Mouse (Mus musculus) embryonic fibroblast, embryonic 13.5 days (primary cell): Measurements from ENCODE around the gene Drc1.

ENCODE experiments used
- CTCF ChIP-seq: IDR thresholded peaks from 2 replicates; pipeline ENCODE4 v1.5.1; 2011; ENCODE audit warnings: mild to moderate bottlenecking, control low read depth, low read length, moderate library complexity, borderline replicate concordance; ENCODE audit not compliant: insufficient read depth
- POLR2A ChIP-seq: IDR thresholded peaks from 2 replicates; pipeline ENCODE4 v1.6.1; 2011; ENCODE audit warnings: low read depth, mild to moderate bottlenecking, control low read depth, low read length, moderate library complexity

DNA sequence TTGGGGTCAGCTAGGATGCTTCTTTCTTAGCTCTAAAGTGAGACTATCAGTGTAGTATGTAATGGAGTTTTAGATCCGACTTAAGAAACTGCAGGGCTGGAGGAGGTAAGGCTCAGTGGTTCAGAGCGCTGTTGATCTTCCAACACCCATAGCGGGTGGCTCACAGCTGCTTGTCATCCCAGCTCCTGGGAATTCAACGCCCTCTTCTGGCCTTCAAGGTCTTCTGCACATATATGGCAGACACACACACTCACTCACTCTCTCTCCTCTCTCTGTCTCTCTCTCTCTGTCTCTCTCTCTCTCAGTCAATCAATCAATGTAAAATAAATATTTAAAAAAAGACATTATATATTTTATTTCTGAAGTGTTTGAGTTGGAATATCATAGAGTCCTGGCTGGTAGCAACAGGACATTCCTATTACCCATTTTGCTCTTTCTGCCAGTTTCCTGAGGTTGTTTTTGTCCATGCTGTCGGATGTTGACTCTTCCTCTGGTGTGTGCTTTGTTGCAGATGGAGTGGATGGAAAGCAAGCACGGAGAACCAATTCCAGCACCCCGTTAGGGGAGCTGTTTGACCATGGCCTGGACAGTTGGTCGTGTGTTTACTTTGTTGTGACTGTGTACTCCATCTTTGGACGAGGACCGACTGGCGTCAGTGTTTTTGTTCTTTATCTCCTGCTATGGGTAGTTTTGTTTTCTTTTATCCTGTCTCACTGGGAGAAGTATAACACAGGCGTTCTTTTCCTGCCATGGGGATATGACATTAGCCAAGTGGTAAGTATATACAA is 25.4 kb upstream of the Drc1 start:
- TF ChIP-seq POLR2A (no peak), CTCF (no peak)
